Mouse (Mus musculus) brain, embryonic 14.5 days (tissue): ENCODE measurements around the gene Sparc. TPM values are rescaled to one million over a fixed set of nuclear protein-coding genes. Genes with fewer than 3 reads are reported as not detected.

Experiments used
- DNase-seq: peaks from one replicate; pipeline ENCODE4 v3.0.0-alpha.2; 2011; ENCODE audit warnings: low read depth
- CTCF ChIP-seq: fragments of 200-500 bp; IDR thresholded peaks from 2 replicates; pipeline ENCODE4 v1.5.1; 2012; ENCODE audit warnings: inconsistent platforms, mild to moderate bottlenecking, moderate library complexity, borderline replicate concordance; ENCODE audit not compliant: insufficient read depth, insufficient read length; ENCODE audit errors: extremely low read depth
- POLR2A ChIP-seq: fragments of 200-500 bp; IDR thresholded peaks from 2 replicates; pipeline ENCODE4 v1.6.1; 2012; ENCODE audit warnings: mild to moderate bottlenecking, inconsistent platforms, borderline replicate concordance; ENCODE audit not compliant: poor library complexity, insufficient read depth, insufficient read length, severe bottlenecking; ENCODE audit errors: extremely low read depth
- polyA plus RNA-seq: library from polyadenylated mRNA; depleted of rRNA; stranded (reverse); fragments of >200 nt; gene quantifications from 2 replicates; pipeline ENCODE4 v1.2.3, GENCODE M21; 2012

Gene Sparc
- polyA plus RNA-seq, 1 experiment, result 497 TPM

GRCm38 (mm10) chr11:55413416-55413796, 9.6 kb downstream of the Sparc start:
- TF ChIP-seq POLR2A (no peak), CTCF (no peak)
- no peak for DNase-seq

- no peak for TF ChIP-seq CTCF
- TF ChIP-seq POLR2A, result no peak
- no peak for DNase-seq
These were observed 10.1 kb downstream of the Sparc start for GRCm38 (mm10) chr11:55412680-55413415.

GRCm38 (mm10) chr11:55412034-55412433, 10.9 kb downstream of the Sparc start:
- no peak for DNase-seq
- TF ChIP-seq CTCF (no peak), POLR2A (no peak)

GRCm38 (mm10) chr11:55410502-55410901, 12.5 kb downstream of the Sparc start:
- DNase-seq, result no peak
- TF ChIP-seq POLR2A (no peak), CTCF (no peak)

GRCm38 (mm10) chr11:55410005-55410404, 13.0 kb downstream of the Sparc start:
- TF ChIP-seq POLR2A (no peak), CTCF (no peak)

GRCm38 (mm10) chr11:55407133-55407532, 15.8 kb downstream of the Sparc start:
- DNase-seq, result no peak
- no peak for TF ChIP-seq CTCF
- no peak for TF ChIP-seq POLR2A

More at GRCm38 (mm10) chr11:55410005-55410404, 13.0 kb downstream of the Sparc start:
- DNase-seq, result no peak

- no peak for DNase-seq
- no peak for TF ChIP-seq POLR2A
- TF ChIP-seq CTCF, result no peak
These were observed 17.1 kb downstream of the Sparc start for GRCm38 (mm10) chr11:55405601-55406469.

GRCm38 (mm10) chr11:55404659-55405457, 18.1 kb downstream of the Sparc start:
- TF ChIP-seq CTCF (no peak), POLR2A (no peak)
- no peak for DNase-seq

GRCm38 (mm10) chr11:55400863-55401262, 22.1 kb downstream of the Sparc start:
- TF ChIP-seq CTCF, result no peak
- no peak for TF ChIP-seq POLR2A
- no peak for DNase-seq

GRCm38 (mm10) chr11:55398371-55398770, 24.6 kb downstream of the Sparc start:
- no peak for DNase-seq
- TF ChIP-seq CTCF (no peak), POLR2A (no peak)

GRCm38 (mm10) chr11:55397441-55397840, 25.5 kb downstream of the Sparc start:
- no peak for DNase-seq
- TF ChIP-seq CTCF (no peak), POLR2A (no peak)
